Mouse (Mus musculus) E14TG2a.4 (cell line): ENCODE data around the gene Gm11492.

Experiments
- CTCF ChIP-seq: conservative IDR thresholded peaks from 2 replicates; pipeline ENCODE4 v1.5.1; 2014; ENCODE audit warnings: low read length
- NANOG ChIP-seq: IDR thresholded peaks from 2 replicates; pipeline ENCODE4 v1.6.1; 2014; ENCODE audit warnings: borderline replicate concordance, low read length, mixed read lengths

GRCm38 (mm10) chr11:87561208-87561607, 5.2 kb upstream of the Gm11492 start:
- no peak for TF ChIP-seq CTCF
- no peak for TF ChIP-seq NANOG
